Mouse (Mus musculus): ENCODE data around the gene Pcdh7. TPM values are rescaled to one million over a fixed set of nuclear protein-coding genes. Genes with fewer than 3 reads are reported as not detected.
A peak's percentile ranks its signal among the peaks of the same experiment; 100 is the strongest.

Gene Pcdh7
- polyA plus RNA-seq, 1 experiment: 24.7 TPM

GRCm38 (mm10) chr5:57907218-57907617 is 189.5 kb downstream of the Pcdh7 start:
- H3K27me3 ChIP-seq (ENCODE audit: control insufficient read depth, insufficient read depth, insufficient read length): no peaks in the 10 kb centered on the region
- no peaks in the 10 kb centered on the region for H3K79me2 ChIP-seq (ENCODE audit: control insufficient read depth, insufficient read depth)
- H3K36me3 ChIP-seq (ENCODE audit: control insufficient read depth, insufficient read depth): no peaks in the 10 kb centered on the region
- no peak for TF ChIP-seq CEBPB (IDR thresholded peaks at IDR 0.05; ENCODE audit: low read depth)
- TF ChIP-seq MYOG (IDR thresholded peaks at IDR 0.05; ENCODE audit: control insufficient read depth, extremely low read depth, insufficient read length): no peak
- TF ChIP-seq USF1 (IDR thresholded peaks at IDR 0.05; ENCODE audit: low read depth): no peak
- no peak overlapping the region for H3K4me3 ChIP-seq (ENCODE audit: insufficient read depth, poor library complexity, severe bottlenecking)
- H3ac ChIP-seq (ENCODE audit: control insufficient read depth, insufficient read length, low read depth): no peak overlapping the region
- H3K79me3 ChIP-seq (ENCODE audit: low read depth): no peaks in the 10 kb centered on the region

DNA sequence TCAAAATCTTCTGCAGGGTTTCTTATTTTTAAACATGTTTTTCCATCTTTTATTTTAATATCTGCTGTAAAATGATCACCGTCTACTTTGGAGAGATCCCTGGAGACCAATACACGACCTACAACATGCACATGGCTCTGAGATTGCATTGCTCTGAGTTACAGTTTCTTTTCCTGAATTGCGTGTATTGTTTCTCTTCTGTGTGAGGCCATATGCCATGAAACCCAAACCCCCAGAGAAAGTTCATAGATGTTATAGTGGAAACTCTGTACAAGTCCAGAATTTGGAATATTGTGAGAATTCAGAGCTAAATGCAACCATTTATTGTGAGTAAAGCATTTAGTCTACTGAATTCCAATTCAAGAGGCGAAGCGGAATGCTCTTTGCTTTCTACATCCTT is 203.4 kb downstream of the Pcdh7 start:
- H3K27me3 ChIP-seq (ENCODE audit: control insufficient read depth, insufficient read depth, insufficient read length): no peaks in the 10 kb centered on the region
- no peak overlapping the region for H3ac ChIP-seq (ENCODE audit: control insufficient read depth, insufficient read length, low read depth)
- H3K4me3 ChIP-seq (ENCODE audit: insufficient read depth, poor library complexity, severe bottlenecking): no peak overlapping the region
- no peaks in the 10 kb centered on the region for H3K36me3 ChIP-seq (ENCODE audit: control insufficient read depth, insufficient read depth)
- no peaks in the 10 kb centered on the region for H3K79me3 ChIP-seq (ENCODE audit: low read depth)
- TF ChIP-seq MYOG (IDR thresholded peaks at IDR 0.05; ENCODE audit: control insufficient read depth, extremely low read depth, insufficient read length): no peak
- no peak for TF ChIP-seq CTCF (IDR thresholded peaks at IDR 0.05; ENCODE audit: control insufficient read depth, insufficient read depth, insufficient read length)
- H3K79me2 ChIP-seq (ENCODE audit: control insufficient read depth, insufficient read depth): no peaks in the 10 kb centered on the region

GRCm38 (mm10) chr5:57931331-57931730 is 213.6 kb downstream of the Pcdh7 start:
- no peak overlapping the region for H3ac ChIP-seq (ENCODE audit: control insufficient read depth, insufficient read length, low read depth)
- no peak for TF ChIP-seq MYOG (IDR thresholded peaks at IDR 0.05; ENCODE audit: control insufficient read depth, extremely low read depth, insufficient read length)
- TF ChIP-seq MYOD1 (IDR thresholded peaks at IDR 0.05; ENCODE audit: control insufficient read depth, insufficient read length, low read depth): no peak
- TF ChIP-seq CEBPB (IDR thresholded peaks at IDR 0.05; ENCODE audit: low read depth): no peak
- no peak for TF ChIP-seq CTCF (IDR thresholded peaks at IDR 0.05; ENCODE audit: control insufficient read depth, insufficient read depth, insufficient read length)
- no peak for TF ChIP-seq MAX (IDR thresholded peaks at IDR 0.05)
- no peak for TF ChIP-seq USF1 (IDR thresholded peaks at IDR 0.05; ENCODE audit: low read depth)
- TF ChIP-seq FOSL1 (IDR thresholded peaks at IDR 0.05; ENCODE audit: insufficient read depth, low read length, poor library complexity, severe bottlenecking): no peak
- H3K4me3 ChIP-seq (ENCODE audit: insufficient read depth, poor library complexity, severe bottlenecking): no peak overlapping the region
- H3K27me3 ChIP-seq (ENCODE audit: control insufficient read depth, insufficient read depth, insufficient read length): no peaks in the 10 kb centered on the region
- no peaks in the 10 kb centered on the region for H3K36me3 ChIP-seq (ENCODE audit: control insufficient read depth, insufficient read depth)
- H3K79me3 ChIP-seq (ENCODE audit: low read depth): no peaks in the 10 kb centered on the region
- H3K79me2 ChIP-seq (ENCODE audit: control insufficient read depth, insufficient read depth): no peaks in the 10 kb centered on the region

- no peak overlapping the region for H3K4me3 ChIP-seq (ENCODE audit: insufficient read depth, poor library complexity, severe bottlenecking)
- TF ChIP-seq USF1 (IDR thresholded peaks at IDR 0.05; ENCODE audit: low read depth): no peak
- TF ChIP-seq CEBPB (IDR thresholded peaks at IDR 0.05; ENCODE audit: low read depth): no peak
- TF ChIP-seq CTCF (IDR thresholded peaks at IDR 0.05; ENCODE audit: control insufficient read depth, insufficient read depth, insufficient read length): no peak
- TF ChIP-seq MYOG (IDR thresholded peaks at IDR 0.05; ENCODE audit: control insufficient read depth, extremely low read depth, insufficient read length): no peak
- TF ChIP-seq FOSL1 (IDR thresholded peaks at IDR 0.05; ENCODE audit: insufficient read depth, low read length, poor library complexity, severe bottlenecking): no peak
- TF ChIP-seq MAX (IDR thresholded peaks at IDR 0.05): no peak
- no peak for TF ChIP-seq MYOD1 (IDR thresholded peaks at IDR 0.05; ENCODE audit: control insufficient read depth, insufficient read length, low read depth)
- no peak overlapping the region for H3ac ChIP-seq (ENCODE audit: control insufficient read depth, insufficient read length, low read depth)
- H3K27me3 ChIP-seq (ENCODE audit: control insufficient read depth, insufficient read depth, insufficient read length): no peaks in the 10 kb centered on the region
- H3K79me2 ChIP-seq (ENCODE audit: control insufficient read depth, insufficient read depth): no peaks in the 10 kb centered on the region
- no peaks in the 10 kb centered on the region for H3K79me3 ChIP-seq (ENCODE audit: low read depth)
- no peaks in the 10 kb centered on the region for H3K36me3 ChIP-seq (ENCODE audit: control insufficient read depth, insufficient read depth)
Observed at GRCm38 (mm10) chr5:57931738-57932137, 214.0 kb downstream of the Pcdh7 start.

- Histone ChIP-seq H3K79me3 (ENCODE audit: low read depth) (no peaks in the 10 kb centered on the region), H3K27me3 (ENCODE audit: control insufficient read depth, insufficient read depth, insufficient read length) (no peaks in the 10 kb centered on the region), H3ac (ENCODE audit: control insufficient read depth, insufficient read length, low read depth) (no peak overlapping the region), H3K79me2 (ENCODE audit: control insufficient read depth, insufficient read depth) (no peaks in the 10 kb centered on the region), H3K36me3 (ENCODE audit: control insufficient read depth, insufficient read depth) (no peaks in the 10 kb centered on the region), H3K4me3 (ENCODE audit: insufficient read depth, poor library complexity, severe bottlenecking) (no peak overlapping the region)
- TF ChIP-seq MYOD1 (IDR thresholded peaks at IDR 0.05; ENCODE audit: control insufficient read depth, insufficient read length, low read depth) (no peak), CEBPB (IDR thresholded peaks at IDR 0.05; ENCODE audit: low read depth) (no peak), CTCF (IDR thresholded peaks at IDR 0.05; ENCODE audit: control insufficient read depth, insufficient read depth, insufficient read length) (no peak)
Observed at GRCm38 (mm10) chr5:57934666-57935065, 216.9 kb downstream of the Pcdh7 start.

- TF ChIP-seq CEBPB (IDR thresholded peaks at IDR 0.05; ENCODE audit: low read depth) (peak; percentile 88), MYOG (IDR thresholded peaks at IDR 0.05; ENCODE audit: control insufficient read depth, extremely low read depth, insufficient read length) (no peak)
- Histone ChIP-seq H3K27me3 (ENCODE audit: control insufficient read depth, insufficient read depth, insufficient read length) (no peaks in the 10 kb centered on the region), H3ac (ENCODE audit: control insufficient read depth, insufficient read length, low read depth) (no peak overlapping the region), H3K4me3 (ENCODE audit: insufficient read depth, poor library complexity, severe bottlenecking) (no peak overlapping the region), H3K36me3 (ENCODE audit: control insufficient read depth, insufficient read depth) (no peaks in the 10 kb centered on the region), H3K79me2 (ENCODE audit: control insufficient read depth, insufficient read depth) (no peaks in the 10 kb centered on the region), H3K79me3 (ENCODE audit: low read depth) (no peaks in the 10 kb centered on the region)
Observed at GRCm38 (mm10) chr5:57940457-57940856, 222.7 kb downstream of the Pcdh7 start.

Data from C2C12 (cell line).